Mouse (Mus musculus) activated CD4-positive, CD25-positive, alpha-beta regulatory T cell, adult 4 months (primary cell): ENCODE results near the gene Mecp2. TPM values are rescaled to one million over a fixed set of nuclear protein-coding genes. Genes with fewer than 3 reads are reported as not detected.

Experiments
- ATAC-seq: one replicate; pipeline ENCODE4 v1.8.0; 2017
- polyA plus RNA-seq, 2 experiments: library from polyadenylated mRNA; unstranded; fragments of 100-300 nt; shearing (Covaris generic); gene quantifications; one replicate each; pipeline ENCODE4 v1.2.1; 2017

Mecp2 gene
- polyA plus RNA-seq, 2 experiments from 2014 or later, result 16.3 to 18.2 TPM

DNA sequence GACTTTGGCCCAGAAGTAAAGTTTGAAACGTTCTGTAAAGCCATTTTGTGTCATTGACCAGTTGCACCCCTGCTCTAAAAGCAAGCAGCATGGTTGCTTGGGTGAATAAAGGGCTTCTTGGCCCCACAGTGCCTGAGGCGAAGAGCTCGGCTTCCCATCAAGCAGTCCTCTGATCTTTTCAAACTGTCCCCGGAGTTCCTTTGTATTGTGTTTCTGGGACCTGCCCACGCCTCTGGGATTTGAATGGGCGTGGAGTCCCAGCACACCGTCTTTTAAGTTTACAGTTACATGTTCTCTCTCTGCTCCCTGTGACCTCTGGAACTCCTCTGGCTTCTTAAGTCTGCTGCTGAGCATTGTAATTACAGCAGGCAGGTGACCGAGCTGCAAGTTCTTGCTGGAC lies 127.1 kb downstream of the Mecp2 start:
- no peak for ATAC-seq

DNA sequence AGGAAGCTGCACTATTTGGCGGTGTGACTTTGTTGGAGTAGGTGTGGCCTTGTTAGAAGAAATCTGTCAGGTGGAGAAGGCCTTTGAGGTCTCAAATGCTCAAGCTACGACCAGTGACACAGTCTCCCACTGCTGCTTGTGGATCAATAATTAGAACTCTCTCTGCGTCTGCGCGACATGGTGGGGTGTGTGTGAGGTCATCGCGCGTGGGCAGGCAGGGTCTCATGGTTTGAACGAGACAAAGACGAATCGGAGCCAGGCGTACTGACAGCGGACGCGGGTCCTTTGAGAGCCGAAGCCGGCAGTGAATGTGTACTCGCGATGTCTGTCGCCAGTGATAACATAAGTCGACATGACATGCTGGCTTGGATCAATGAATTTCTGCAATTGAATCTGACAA lies 128.8 kb downstream of the Mecp2 start:
- no peak for ATAC-seq

- ATAC-seq, result no peak
Observed at GRCm38 (mm10) chrX:74003644-74004043, 131.5 kb downstream of the Mecp2 start.

DNA sequence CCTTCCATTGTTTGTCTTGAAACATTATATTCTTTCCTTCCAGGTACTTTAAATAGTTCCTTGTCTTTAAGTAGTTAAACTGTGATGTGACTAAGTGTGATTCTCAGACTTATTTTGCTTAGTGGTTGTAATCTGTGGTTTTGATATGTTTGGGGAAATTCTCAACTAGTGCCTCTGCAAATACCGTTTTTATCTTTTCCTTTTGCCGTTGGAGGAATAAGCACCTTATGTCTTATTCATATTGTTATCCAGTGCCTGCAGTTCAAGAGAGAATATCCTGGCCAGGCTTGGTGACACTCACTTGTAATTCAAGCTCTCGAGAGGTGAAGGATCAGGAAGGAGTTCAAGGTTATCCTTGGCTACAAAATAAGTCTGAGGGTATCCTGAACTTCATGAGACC lies 134.1 kb downstream of the Mecp2 start:
- no peak for ATAC-seq

DNA sequence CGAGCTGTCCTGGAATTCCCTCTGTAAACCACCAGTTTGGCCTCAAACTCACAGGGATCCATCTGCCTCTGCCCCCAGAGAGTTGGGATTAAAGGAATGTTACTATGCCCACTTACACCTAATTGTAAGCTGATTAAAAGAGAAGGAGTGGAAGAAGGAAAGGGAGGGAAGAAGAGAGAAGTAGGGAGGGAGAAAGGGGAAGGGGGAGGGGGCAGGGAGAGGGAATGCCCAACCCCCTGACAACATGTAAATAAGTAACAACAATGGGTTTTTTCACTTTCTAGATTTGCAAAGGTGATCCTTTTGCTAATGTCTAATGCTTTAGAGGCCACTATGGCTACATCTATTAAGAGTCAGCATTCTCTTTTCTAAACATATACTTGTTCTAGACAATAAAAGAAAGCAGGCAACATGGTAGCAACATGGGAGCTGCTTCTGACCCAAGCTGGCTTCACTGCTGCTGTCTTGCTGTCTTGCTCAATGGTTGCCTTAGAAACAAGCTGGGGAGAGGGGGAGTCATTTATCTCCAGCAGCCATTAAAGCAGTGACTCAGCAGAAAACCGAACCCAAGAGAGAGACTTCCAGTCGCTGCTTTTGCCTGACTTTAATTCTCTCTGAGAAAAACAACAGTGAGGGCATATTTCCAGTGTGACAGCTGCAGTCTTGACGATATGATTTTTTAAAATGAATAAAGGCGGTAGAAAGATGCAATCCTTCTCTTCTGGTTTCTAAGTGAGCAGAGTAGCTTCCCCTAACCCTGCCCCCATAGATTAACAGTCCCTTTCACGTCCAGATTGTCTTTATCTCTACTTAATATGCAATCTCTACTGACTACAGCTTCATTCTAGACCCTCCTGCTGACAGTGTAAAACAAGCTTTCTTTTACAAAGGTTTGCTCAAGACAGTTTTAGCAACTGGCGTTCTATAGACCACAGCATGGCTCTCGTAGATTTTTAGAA lies 136.0 kb downstream of the Mecp2 start:
- ATAC-seq, result no peak

- ATAC-seq, result no peak
Observed at GRCm38 (mm10) chrX:73977783-73978182, 157.4 kb downstream of the Mecp2 start.

Other genes with a start within 250 kb of the Mecp2 start
- gene Avpr2, start 243.3 kb downstream of the Mecp2 start, polyA plus RNA-seq, result 1 to 10 TPM; 1.8 to 2.7 TPM
- gene L1cam, start 239.3 kb downstream of the Mecp2 start, polyA plus RNA-seq, result 1 to 10 TPM; 8.8 to 9.8 TPM
- 100 to 1,000 TPM; 116 to 144 TPM for gene Arhgap4, start 213.5 kb downstream of the Mecp2 start, polyA plus RNA-seq
- gene Naa10, start 213.4 kb downstream of the Mecp2 start, polyA plus RNA-seq, result 100 to 1,000 TPM; 185 to 192 TPM
- 1 to 10 TPM; 5.2 to 5.8 TPM for gene Renbp, start 204.5 kb downstream of the Mecp2 start, polyA plus RNA-seq
- gene Hcfc1, start 169.0 kb downstream of the Mecp2 start, polyA plus RNA-seq, result 10 to 100 TPM; 26.8 to 36.6 TPM
- 10 to 100 TPM; 22.5 to 26.5 TPM for gene Irak1, start 111.4 kb downstream of the Mecp2 start, polyA plus RNA-seq
- gene Opn1mw, start 7.9 kb downstream of the Mecp2 start, polyA plus RNA-seq, result not detected
- gene Tex28, start 32.5 kb upstream of the Mecp2 start, polyA plus RNA-seq, result not detected
- gene Tktl1, start 41.9 kb upstream of the Mecp2 start, polyA plus RNA-seq, result 1 to 10 TPM; 2.6 to 4.5 TPM
- 100 to 1,000 TPM; 202 to 298 TPM for gene Flna, start 114.5 kb upstream of the Mecp2 start, polyA plus RNA-seq
- gene Emd, start 119.3 kb upstream of the Mecp2 start, polyA plus RNA-seq, result 10 to 100 TPM; 47.0 to 48.0 TPM
- gene Rpl10, start 135.4 kb upstream of the Mecp2 start, polyA plus RNA-seq, result 1,000 to 10,000 TPM in 1 of 2 experiments, 100 to 1,000 TPM in 1; 640 to 1,689 TPM
- 10 to 100 TPM; 42.1 to 51.3 TPM for gene Taz, start 146.5 kb upstream of the Mecp2 start, polyA plus RNA-seq
- gene Dnase1l1, start 147.0 kb upstream of the Mecp2 start, polyA plus RNA-seq, result 10 to 100 TPM; 16.6 to 18.5 TPM
- 100 to 1,000 TPM; 139 to 153 TPM for gene Atp6ap1, start 161.7 kb upstream of the Mecp2 start, polyA plus RNA-seq
- gene Gdi1, start 169.6 kb upstream of the Mecp2 start, polyA plus RNA-seq, result 100 to 1,000 TPM; 176 to 227 TPM
- 10 to 100 TPM; 63.2 to 71.0 TPM for gene Fam50a, start 177.7 kb upstream of the Mecp2 start, polyA plus RNA-seq
- gene Plxna3, start 193.7 kb upstream of the Mecp2 start, polyA plus RNA-seq, result 1 to 10 TPM in 1 of 2 experiments, under 1 TPM in 1; 0.74 to 2.5 TPM
- 10 to 100 TPM; 70.4 to 87.6 TPM for gene Lage3, start 218.3 kb upstream of the Mecp2 start, polyA plus RNA-seq
- gene Ubl4a, start 237.9 kb upstream of the Mecp2 start, polyA plus RNA-seq, result 10 to 100 TPM; 57.4 to 70.9 TPM
- 10 to 100 TPM; 22.4 to 34.2 TPM for gene Slc10a3, start 238.0 kb upstream of the Mecp2 start, polyA plus RNA-seq